Mouse (Mus musculus) liver, embryonic 16.5 days (tissue): ENCODE results near the gene Fmo6. TPM values are rescaled to one million over a fixed set of nuclear protein-coding genes. Genes with fewer than 3 reads are reported as not detected.

Experiments used
- ATAC-seq: fragments of 200-750 bp; cut with Nextera tagmentation; 2 replicates; pipeline ENCODE4 v1.8.0; 2017; ENCODE audit warnings: low read depth, mild to moderate bottlenecking, moderate number of reproducible peaks, moderate library complexity
- H3K27ac ChIP-seq: fragments of 300-500 bp; sonication (generic); 2 replicates; pipeline ENCODE4 v1.5.1; 2014; ENCODE audit warnings: mild to moderate bottlenecking, low read length
- H3K27me3 ChIP-seq: fragments of 300-500 bp; sonication (generic); 2 replicates; pipeline ENCODE4 v1.6.1; 2014; ENCODE audit warnings: low read depth, low read length, mixed read lengths; ENCODE audit not compliant: control insufficient read depth, insufficient read depth
- H3K36me3 ChIP-seq: fragments of 300-500 bp; sonication (generic); 2 replicates; pipeline ENCODE4 v1.6.1; 2014; ENCODE audit warnings: mild to moderate bottlenecking; ENCODE audit not compliant: control insufficient read depth, insufficient read depth
- H3K4me1 ChIP-seq: fragments of 300-500 bp; sonication (generic); 2 replicates; pipeline ENCODE4 v1.6.1; 2014; ENCODE audit warnings: low read depth, low read length, mixed read lengths; ENCODE audit not compliant: control insufficient read depth
- H3K4me2 ChIP-seq: fragments of 300-500 bp; sonication (generic); 2 replicates; pipeline ENCODE4 v1.6.1; 2014; ENCODE audit warnings: low read depth, low read length, mixed read lengths
- H3K4me3 ChIP-seq: fragments of 300-500 bp; sonication (generic); 2 replicates; pipeline ENCODE4 v1.5.1; 2014; ENCODE audit warnings: low read depth, mild to moderate bottlenecking, low read length
- H3K9ac ChIP-seq: fragments of 300-500 bp; sonication (generic); 2 replicates; pipeline ENCODE4 v1.6.1; 2014; ENCODE audit warnings: low read depth, low read length
- H3K9me3 ChIP-seq: fragments of 300-500 bp; sonication (generic); replicated peaks from 2 replicates; pipeline ENCODE4 v1.6.1; 2016; ENCODE audit warnings: low read length; ENCODE audit not compliant: control insufficient read depth
- WGBS: fragments of 180-500 bp; shearing (Covaris S2); extraction: QIAGEN DNeasy Blood & Tissue Kit; methylation state at CpG from one replicate; pipeline ENCODE4 v1.1.7; 2014; ENCODE audit not compliant: insufficient replicate concordance; 5-methylcytosine and 5-hydroxymethylcytosine counted together
- polyA plus RNA-seq: library from polyadenylated mRNA; unstranded; fragments of >200 nt; fragmentation: Nextera tagmentation; extraction: Ambion mirVana; gene quantifications from 2 replicates; pipeline ENCODE4 v1.2.1, GENCODE M21; 2015

Fmo6 gene
- polyA plus RNA-seq, 1 experiment from 2014 or later = not detected

GRCm38 (mm10) chr1:162946837-162947558 lies 9.7 kb upstream of the Fmo6 start:
- ATAC-seq = no peak
- Histone ChIP-seq H3K4me3 (no peak overlapping the region), H3K36me3 (no peaks in the 10 kb centered on the region), H3K9ac (no peak overlapping the region), H3K9me3 (no peaks in the 10 kb centered on the region), H3K4me1 (no peaks in the 10 kb centered on the region), H3K27ac (no peak overlapping the region), H3K4me2 (no peak overlapping the region), H3K27me3 (no peaks in the 10 kb centered on the region)
- WGBS = 63% methylated on average over 4 of the region's 4 CpGs

GRCm38 (mm10) chr1:162943700-162944099 lies 6.4 kb upstream of the Fmo6 start:
- Histone ChIP-seq H3K9ac (no peak overlapping the region), H3K4me1 (no peaks in the 10 kb centered on the region), H3K36me3 (no peaks in the 10 kb centered on the region), H3K27me3 (no peaks in the 10 kb centered on the region), H3K4me2 (no peak overlapping the region), H3K4me3 (no peak overlapping the region), H3K27ac (no peak overlapping the region), H3K9me3 (no peaks in the 10 kb centered on the region)
- peak; percentile 47 for ATAC-seq
- 22% methylated on average over 6 of the region's 6 CpGs for WGBS

GRCm38 (mm10) chr1:162938696-162939351 lies 1.5 kb upstream of the Fmo6 start:
- WGBS = 74% methylated on average over 4 of the region's 4 CpGs
- Histone ChIP-seq H3K36me3 (no peaks in the 10 kb centered on the region), H3K27me3 (no peaks in the 10 kb centered on the region), H3K4me2 (no peak overlapping the region), H3K9me3 (no peaks in the 10 kb centered on the region), H3K27ac (no peak overlapping the region), H3K4me3 (no peak overlapping the region), H3K9ac (no peak overlapping the region), H3K4me1 (no peaks in the 10 kb centered on the region)
- peak; percentile 13; the same call in 1 of the 2 replicates for ATAC-seq

- Histone ChIP-seq H3K27me3 (no peaks in the 10 kb centered on the region), H3K9me3 (no peaks in the 10 kb centered on the region), H3K36me3 (no peaks in the 10 kb centered on the region), H3K9ac (no peak overlapping the region), H3K27ac (no peak overlapping the region), H3K4me2 (no peak overlapping the region), H3K4me1 (no peaks in the 10 kb centered on the region), H3K4me3 (no peak overlapping the region)
- no peak for ATAC-seq
- 62% methylated on average over 5 of the region's 5 CpGs for WGBS
Measured at GRCm38 (mm10) chr1:162937970-162938695, 818 bp upstream of the Fmo6 start.

GRCm38 (mm10) chr1:162934374-162935012 lies 2.8 kb downstream of the Fmo6 start:
- no peak overlapping the region for H3K9ac ChIP-seq
- WGBS = 66% methylated on average over 4 of the region's 4 CpGs
- no peaks in the 10 kb centered on the region for H3K4me1 ChIP-seq
- no peaks in the 10 kb centered on the region for H3K27me3 ChIP-seq
- ATAC-seq = no peak
- H3K27ac ChIP-seq = no peak overlapping the region
- no peaks in the 10 kb centered on the region for H3K36me3 ChIP-seq
- no peak overlapping the region for H3K4me3 ChIP-seq
- no peak overlapping the region for H3K4me2 ChIP-seq
- H3K9me3 ChIP-seq = no peaks in the 10 kb centered on the region

- H3K4me3 ChIP-seq = no peak overlapping the region
- WGBS = 71% methylated on average over 4 of the region's 4 CpGs
- no peaks in the 10 kb centered on the region for H3K36me3 ChIP-seq
- no peaks in the 10 kb centered on the region for H3K27me3 ChIP-seq
- H3K4me2 ChIP-seq = no peak overlapping the region
- no peak overlapping the region for H3K9ac ChIP-seq
- no peaks in the 10 kb centered on the region for H3K9me3 ChIP-seq
- ATAC-seq = no peak
- no peak overlapping the region for H3K27ac ChIP-seq
- no peaks in the 10 kb centered on the region for H3K4me1 ChIP-seq
Measured at GRCm38 (mm10) chr1:162932386-162932785, 4.9 kb downstream of the Fmo6 start.

GRCm38 (mm10) chr1:162931880-162932279 lies 5.4 kb downstream of the Fmo6 start:
- Histone ChIP-seq H3K27ac (no peak overlapping the region), H3K4me3 (no peak overlapping the region), H3K9ac (no peak overlapping the region), H3K27me3 (no peaks in the 10 kb centered on the region), H3K9me3 (no peaks in the 10 kb centered on the region), H3K4me1 (no peaks in the 10 kb centered on the region), H3K36me3 (no peaks in the 10 kb centered on the region), H3K4me2 (no peak overlapping the region)
- no peak for ATAC-seq
- WGBS = 66% methylated on average over 5 of the region's 5 CpGs

GRCm38 (mm10) chr1:162931310-162931875 lies 5.9 kb downstream of the Fmo6 start:
- Histone ChIP-seq H3K4me1 (no peaks in the 10 kb centered on the region), H3K4me2 (no peak overlapping the region), H3K9me3 (no peaks in the 10 kb centered on the region), H3K27ac (no peak overlapping the region), H3K36me3 (no peaks in the 10 kb centered on the region), H3K27me3 (no peaks in the 10 kb centered on the region), H3K9ac (no peak overlapping the region), H3K4me3 (no peak overlapping the region)
- no peak for ATAC-seq
- WGBS = 66% methylated on average over 4 of the region's 4 CpGs
